Mouse (Mus musculus) gastrocnemius, adult 8-10 months (tissue): Measurements from ENCODE around the gene Opcml. TPM values are rescaled to one million over a fixed set of nuclear protein-coding genes. Genes with fewer than 3 reads are reported as not detected.

ENCODE experiments used
- DNase-seq, 2 experiments: peaks; one replicate each; pipeline ENCODE4 v3.0.0; 2022; ENCODE audit warnings: low spot score in 2 of 2
- total RNA-seq, 4 experiments: library from RNA; stranded (reverse); gene quantifications; 2 replicates each; pipeline ENCODE4 v1.2.4; 2022

The Opcml gene
- total RNA-seq, 4 experiments from 2014 or later, result 0.97 to 1.8 (median 1.2) TPM

DNA sequence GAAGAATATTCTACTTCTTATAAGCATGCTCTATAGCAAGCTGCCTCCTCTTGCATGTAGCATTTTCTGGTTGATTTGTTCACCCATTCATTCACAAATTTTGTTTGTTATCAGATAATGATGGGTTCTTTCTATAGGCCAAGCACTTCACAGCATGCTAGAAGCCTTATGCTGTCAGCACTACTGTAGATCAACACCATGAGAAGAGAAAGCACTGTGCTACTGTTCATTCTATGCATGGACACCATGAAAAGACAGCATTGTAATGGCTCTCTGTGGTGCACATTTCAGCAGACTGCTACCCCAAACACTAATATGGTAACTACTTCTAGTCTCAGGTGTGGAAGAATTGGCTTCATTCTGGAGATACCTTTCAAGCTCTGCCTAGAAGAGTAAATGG, 527.3 kb downstream of the Opcml start:
- DNase-seq, result no peak

DNA sequence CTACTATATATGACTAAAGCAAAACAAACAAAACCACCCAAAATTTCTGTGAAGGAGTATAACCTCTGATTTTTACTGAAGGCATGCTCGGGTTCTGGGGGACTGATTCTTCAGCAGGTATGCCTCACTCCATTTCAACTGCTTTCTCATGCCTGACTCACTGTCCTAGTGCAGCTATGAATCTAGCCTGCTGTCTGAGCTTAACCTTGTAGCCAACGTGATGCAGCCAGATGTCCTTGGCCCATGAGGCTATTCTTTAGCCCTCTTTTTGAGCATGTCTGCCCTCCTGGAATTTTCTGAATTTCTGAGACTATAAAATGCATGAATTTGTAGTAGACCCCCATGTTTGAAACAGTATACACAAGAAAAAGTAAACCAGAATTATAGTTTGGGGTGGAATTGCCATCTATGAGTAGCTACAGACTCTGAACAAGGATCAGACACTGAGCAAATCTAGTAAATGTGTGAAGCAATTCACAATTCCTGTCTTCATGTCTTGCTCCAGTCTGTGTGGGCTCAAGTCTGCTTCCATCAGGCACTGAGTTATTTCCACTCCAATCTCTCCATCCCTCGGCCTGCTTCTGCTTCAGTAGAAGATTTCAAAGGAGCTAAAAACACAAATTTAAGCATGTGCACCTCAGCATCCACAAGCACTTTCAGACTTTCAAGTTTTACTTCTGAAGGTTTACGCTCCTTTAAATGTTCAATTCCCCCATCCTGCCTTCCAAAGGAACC, 528.6 kb downstream of the Opcml start:
- DNase-seq, result no peak

DNA sequence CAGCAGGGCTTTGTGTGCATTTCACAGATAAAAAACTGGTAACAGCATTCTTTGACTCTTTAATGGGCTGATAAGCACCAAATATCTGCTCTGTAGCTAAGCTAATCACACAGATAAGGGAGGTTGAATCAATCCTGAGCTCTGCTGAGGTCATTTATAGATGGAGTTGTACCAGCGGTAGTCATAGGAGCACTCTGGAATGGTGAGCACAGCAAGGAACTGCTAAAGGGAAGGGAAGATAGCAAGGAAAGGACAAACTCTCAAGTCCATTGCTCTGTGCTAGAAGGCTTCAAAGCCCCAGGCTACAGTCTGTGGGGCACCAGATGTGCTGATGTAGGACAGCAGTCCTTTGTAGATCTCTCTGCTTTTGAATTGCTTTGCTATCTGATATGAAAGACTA, 529.2 kb downstream of the Opcml start:
- DNase-seq, result no peak

DNA sequence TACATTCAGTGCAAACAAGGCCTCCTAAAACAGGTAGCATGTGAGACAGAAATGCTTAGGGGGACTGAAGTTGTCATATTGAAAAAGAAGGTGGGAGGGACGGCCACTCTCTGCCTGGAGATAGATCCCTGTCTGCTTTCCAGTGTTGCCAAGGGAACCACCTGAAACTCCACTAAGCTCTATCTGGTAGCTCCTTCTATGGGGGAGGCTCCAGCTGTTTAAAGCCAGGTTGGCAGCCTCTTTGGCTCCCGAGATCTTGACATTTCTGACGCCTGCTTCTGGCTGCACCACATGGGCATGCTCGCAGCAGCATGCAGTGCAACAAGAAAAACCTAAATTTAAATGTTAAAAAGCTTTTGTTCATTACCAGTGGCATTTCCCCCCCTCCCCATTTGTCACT, 537.4 kb downstream of the Opcml start:
- no peak for DNase-seq

DNA sequence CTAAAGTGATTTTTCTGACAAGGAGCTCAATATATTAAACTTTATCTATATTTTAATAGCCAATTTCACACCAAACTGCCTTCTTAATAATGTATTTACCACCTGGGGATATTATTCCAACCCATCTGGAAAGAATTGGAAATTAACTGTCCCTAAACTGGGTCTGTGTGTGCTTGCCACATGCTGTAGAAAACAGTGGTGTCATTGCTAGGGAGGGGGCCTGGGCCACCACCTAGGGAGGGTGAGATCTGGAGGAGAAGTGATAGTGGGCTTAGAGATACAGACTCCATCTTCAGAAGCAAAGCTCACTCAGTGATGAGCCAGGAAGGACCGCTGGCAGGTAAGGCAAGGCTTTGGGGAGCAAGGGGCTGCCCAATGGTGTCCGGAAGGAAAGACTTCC, 537.9 kb downstream of the Opcml start:
- no peak for DNase-seq

DNA sequence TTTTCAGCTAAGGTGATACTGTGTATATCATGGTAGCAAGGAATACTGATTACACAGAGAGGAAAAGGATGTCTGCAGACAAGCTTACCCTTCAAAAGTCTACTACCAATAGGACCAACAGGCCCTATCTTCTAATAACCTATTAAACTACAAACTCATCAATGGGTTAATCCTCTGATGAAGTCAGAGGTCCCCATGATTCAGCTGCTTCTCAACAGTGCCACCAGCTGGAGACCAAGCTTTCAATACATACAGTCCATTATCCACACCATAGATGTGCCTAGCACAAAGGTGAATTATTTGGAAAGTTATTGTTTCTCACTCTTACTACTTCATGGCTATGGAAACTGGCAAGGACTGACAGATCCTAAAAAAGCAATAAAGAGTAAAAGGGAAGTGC, 538.9 kb downstream of the Opcml start:
- no peak for DNase-seq

DNA sequence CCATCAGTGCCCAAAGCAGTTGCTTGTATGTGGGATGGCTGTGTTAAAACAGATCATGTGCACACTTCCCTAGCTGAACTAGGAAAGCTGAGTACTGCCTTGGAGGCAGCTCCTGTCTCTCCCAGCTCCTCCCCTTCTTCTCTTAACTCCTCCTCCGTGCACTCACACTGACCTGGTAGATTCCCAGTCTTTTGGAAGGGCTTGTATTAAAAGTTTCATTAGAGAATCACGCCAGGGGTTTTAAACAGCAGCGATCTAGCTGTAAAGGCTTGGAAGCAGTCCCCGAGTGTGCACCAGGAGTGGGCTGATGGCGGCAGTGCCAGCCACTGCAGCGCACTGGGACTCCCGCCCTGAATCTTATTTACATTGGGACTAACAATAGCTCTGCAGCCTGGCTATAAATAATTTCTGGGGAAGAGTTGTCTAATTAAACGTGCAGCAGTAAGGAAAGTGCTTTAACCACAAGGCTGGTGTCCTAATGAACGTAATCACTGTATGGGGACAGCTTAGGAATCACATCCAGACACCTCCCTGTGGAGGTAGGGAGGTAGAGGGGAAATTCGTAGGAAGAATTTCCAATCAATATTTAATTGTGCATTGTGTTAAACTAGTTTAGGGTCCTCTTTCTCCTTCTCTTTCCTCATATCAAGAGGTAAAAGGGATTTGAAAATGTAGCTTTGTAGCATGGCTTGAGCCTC, 546.1 kb downstream of the Opcml start:
- DNase-seq, result no peak

DNA sequence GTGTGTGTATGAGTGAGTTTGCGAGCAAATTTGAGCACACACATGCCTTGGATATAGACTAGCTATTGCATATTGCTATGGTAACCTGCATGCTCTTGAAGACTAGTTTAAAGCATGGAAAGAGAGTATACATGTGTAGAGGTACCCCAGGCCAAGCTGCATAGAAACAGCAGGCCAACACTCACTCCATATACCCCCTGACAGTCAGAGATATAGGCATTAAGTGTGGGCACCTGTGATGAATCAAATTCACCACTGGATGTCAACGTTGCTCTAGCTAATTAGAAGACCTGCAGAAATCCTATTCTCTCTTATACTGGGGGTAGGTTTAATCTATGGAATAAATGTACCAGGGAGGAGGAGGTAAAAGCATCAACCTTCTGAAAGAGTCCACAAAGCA, 547.3 kb downstream of the Opcml start:
- DNase-seq, result no peak

DNA sequence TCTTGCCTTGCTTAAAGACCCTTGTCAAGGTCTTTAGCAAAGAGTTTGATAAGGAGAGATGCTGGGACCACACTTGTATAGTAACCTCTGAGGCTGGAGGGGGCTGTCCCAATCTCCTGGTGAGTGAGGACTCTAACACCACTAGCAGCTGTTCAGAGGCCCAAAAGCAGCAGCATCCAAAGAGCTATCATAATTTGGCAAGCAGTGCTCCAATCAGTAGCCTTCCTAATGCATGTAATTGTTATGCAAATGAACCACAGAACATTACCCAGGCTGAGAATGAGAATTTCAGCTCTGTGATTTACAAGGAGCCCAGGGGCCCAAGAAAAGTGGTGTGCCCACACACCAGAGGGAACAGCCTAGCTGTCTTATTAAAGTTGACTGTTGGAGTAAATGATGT, 564.4 kb downstream of the Opcml start:
- no peak for DNase-seq

DNA sequence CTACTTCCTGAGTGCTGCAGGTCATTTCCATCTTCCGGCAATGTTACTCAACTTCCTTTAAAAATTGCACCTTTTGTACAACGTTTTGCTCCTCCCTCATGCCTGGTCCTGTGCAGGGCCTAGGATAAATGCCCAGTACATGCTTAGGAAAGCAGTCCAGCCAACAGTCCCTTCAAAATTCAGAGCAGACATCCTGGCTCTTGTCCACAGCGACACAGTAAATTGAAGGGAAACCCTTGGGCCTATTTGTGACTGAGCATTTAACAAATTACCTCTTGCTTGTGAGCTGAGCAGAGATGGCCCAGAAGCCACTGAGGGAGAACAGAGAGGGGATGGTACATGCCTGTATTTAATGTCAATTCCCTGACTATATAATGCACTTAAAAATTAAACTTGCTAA, 567.4 kb downstream of the Opcml start:
- no peak for DNase-seq

DNA sequence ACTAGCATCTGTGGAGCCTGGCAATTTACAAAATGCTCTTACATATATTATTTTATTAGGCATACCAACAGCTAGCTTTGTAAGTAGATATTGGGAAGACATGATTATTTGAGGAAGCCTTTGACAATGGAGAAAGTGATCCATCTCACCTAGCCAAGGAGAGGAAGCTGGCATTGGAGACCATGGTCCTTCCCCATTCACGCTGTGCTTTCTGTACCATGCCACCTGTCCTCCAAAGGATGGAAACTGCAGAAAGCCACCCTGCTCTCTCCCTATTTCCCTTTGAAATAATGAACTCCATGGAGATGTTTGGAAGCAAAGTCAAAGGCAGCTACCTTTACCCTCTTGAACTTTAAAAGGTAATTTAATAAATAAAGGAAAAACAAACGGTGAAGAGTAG, 570.1 kb downstream of the Opcml start:
- DNase-seq, result no peak

DNA sequence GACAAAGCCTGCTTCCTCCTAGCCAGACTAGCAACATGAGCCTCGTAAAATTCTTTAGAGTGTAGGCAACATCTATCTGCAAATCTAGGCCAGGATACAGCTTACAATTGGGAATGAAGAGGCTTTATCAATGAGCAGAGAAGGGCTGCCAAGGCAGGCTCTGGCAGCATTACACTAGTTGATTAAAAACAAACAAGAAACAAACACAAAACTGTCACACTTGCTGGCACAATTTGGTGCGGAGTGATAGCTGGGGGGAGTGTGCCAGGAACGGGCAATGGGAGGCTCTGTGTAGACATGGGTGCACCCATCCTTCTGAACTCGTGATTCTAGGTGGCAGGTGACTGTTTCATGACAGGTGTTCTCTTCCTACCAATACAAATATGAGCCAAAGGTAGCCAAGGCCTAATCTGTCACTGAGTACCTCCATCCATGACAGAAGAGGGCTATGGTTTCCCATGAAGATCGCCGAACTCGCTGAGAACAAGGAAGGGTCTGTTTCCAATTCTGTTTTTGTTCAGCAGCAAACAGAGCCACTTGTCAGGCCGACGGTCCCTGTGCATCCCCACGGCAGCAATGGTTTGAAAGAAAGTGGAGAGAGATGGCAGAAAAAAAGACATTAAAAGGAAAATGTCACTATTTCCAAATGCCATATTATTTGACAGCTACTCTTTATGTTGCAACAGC, 574.0 kb downstream of the Opcml start:
- DNase-seq, result no peak

DNA sequence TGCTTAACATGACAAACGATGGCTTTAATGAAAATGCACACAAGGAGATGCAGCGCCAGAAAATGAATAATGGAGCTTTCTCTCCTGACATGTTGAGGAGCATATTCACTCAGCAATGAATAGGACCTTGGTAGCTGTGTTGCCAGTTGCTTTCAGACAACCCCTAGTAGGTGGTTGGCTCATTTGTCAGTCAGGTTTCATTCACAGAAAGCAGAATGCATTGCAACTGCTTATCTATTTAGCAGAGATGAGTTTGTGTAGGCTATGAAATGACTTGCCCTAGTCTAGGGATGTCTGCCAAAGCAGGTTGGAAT, 574.5 kb downstream of the Opcml start:
- no peak for DNase-seq

DNA sequence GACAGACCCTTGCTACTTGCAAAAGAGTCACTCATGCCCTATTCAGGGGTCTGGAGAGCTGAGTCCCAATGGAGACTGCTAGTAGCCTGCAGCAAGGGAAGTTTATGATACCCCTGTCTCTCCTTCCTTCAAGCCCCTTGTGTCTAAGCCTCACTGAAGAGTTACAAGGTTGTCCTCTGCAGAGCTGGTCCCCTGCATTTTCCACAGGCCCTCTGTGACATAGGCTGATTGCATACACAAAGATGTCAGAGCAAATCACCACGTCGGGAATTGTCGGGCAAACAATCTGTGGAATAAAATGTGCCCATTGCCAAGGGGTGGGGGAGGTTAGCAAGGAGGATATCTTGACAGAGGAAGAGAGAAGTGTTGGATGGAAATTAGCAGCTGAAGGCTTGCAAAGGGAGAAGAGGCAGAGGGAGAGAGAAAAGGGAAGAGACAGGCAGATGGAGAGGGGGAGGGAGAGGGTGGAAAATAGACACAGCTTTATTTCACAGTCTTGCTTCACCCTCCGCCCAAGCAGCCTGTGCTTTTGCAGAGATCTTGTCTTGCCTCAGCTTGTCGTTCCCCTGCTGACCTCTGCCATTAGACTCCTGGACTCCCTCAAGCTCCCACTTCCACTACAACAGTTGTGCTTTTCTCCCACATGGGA, 596.1 kb downstream of the Opcml start:
- no peak for DNase-seq

DNA sequence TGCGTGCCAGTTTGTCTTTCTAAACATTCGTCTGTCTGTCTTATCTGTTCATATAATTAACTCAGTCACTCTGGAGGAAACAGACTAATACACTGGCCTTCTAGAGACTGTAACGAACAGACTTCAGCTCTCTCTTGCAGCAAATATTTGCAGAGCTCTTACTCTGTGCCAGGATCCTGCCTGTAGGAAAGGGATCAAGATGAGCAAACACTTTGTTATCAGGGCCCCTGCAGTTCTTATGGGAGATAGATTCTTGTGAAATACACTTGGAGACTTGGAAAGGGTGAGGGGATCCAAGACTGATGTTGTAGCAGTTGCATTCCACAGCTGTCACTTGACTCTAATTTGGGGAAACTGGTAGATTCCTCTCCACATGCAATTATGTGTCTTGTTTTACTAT, 604.6 kb downstream of the Opcml start:
- DNase-seq, result no peak

DNA sequence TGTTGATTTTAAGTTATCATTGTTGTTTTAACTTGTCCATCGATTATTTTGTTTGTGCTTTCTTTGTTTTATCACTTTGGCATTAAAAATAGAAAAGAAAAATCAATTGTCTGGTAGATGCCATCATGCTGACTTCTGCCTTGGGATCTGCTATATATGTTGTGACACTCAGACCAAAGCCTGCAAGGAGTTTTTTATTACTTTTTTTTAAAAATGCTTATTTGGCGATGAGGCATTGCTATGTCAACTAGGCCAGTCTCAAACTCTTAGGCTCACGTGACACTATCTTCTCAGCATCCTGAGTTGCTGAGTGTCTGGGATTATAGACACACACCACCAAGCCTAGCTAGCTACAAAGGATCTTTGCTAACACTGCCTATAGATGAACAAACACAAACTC, 605.1 kb downstream of the Opcml start:
- DNase-seq, result no peak

DNA sequence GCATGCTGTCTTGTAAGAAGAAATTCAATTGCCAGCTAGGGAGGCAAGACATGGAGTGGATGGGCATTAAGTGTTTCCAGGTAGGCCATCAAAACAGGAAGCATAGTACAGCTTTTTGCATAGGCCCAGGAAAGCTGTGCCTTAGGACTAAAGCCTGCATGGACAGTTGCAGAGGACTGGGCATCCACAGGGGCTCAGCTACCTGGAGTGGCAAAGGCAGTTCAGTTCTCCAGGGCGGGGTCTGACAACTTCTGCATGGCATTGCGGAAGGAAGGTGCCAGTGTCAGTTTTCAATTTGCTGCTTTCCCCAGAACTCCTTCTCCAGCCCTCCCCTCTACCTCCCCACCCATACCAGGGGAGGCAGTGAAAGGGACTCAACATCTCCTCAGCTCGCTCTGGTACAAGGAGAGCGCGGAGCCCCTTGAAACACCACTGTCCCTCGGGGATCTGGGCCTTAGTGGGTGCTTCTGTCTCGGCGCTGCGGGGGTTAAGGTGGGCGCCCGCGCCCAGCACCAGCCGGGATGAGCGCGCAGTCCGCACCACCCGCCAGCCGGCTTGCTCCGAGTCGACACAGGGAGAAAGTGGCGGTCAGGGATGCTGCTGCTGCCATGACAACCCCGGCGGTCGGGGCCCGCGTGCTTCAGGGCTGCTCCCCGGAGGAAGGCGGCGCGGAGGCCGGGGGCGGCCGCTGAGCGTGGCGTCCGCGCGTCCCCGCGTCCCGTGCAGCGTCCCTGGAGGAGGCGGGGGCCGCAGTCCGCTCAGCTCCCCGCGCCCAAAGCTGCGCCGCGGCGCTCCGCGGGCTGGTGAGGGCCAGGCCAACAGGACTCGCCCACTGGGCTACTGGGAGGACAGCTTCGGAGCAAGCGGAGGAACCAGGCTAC, 612.4 kb downstream of the Opcml start:
- peak in 1 of 2 experiments; percentile 5 for DNase-seq

DNA sequence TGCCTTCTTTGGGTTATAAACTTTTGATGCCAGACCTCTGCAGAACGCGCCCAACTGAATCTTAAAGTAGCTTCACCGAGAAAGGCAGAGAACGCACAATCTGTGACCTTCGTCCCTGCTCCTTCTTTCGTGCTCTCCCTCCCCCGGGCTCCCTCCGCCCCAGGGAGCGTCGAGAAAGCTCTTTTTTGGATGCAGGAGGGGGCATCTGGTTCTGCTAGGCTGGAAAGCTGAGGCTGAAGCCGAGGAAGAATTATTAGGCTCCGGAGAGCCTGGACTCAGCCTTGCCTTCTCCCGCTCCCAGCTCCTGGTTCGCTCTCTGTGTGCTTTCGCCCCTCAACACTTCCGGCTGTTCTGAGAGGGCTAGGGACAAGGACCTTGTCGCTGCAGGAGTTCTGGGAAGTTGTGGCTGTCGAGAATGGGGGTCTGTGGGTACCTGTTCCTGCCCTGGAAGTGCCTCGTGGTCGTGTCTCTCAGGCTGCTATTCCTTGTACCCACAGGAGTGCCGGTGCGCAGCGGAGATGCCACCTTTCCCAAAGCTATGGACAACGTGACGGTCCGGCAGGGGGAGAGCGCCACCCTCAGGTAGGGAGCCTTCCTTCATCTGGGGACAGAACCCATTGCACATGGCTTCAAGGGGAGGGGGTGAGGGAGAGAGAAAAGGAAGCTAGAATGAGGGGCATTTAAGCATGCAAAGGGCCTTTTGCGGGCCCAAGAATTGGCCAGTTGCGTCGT, 613.4 kb downstream of the Opcml start:
- DNase-seq, result no peak

DNA sequence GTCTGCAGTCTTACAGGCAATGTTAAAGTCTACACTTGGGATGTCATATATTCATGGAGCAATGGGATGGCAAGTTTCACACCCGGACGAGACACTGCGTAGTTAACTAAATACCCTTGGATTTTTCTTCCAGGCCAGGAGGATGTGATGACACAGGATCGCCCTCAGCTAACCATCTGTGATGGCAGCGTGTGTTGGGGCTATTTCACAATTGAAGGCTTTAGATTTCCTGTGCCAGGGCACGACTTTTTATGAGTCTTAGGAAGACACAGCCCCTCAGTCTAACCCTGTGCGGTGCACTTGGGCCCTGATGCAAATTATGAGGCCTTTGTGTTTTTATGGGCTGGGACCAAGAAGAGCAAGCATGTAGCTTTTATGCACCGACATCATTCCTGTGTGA, 614.0 kb downstream of the Opcml start:
- no peak for DNase-seq

DNA sequence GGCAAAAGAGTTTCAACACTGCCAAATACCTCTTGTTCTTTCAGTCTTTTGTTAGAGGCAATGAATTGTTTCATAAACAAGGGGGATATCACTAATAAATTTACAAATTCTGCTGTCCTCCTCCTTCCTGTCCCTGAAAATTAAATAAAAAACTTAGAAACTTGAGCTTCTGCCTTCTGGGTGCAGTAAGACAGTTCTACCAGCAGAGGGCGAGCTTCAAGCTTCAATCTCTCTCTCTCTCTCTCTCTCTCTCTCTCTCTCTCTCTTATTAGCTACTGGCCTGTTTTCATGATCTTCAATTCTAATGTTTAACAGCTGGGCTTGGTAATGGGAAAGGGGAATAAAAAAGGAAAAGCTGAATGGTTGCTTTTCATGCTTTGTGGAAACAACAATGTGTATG, 615.2 kb downstream of the Opcml start:
- no peak for DNase-seq

DNA sequence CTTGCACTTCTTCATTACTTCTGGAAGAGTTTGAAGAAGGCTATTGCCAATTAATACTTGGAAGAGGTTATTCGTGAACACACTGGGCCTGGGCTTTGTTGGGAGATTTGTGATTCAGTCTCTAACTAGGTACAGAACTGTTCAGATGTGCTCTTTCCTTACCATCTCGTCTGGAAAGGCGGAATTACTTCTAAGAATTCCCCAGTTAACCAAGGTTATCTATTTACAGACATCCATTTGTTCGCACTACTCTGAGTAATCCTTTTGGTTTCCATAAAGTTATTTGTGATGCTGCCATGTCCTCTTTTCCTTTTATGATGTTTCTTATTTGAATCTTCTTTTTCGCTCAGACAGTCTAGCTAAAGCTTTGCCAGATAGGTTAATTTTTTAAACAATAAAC, 630.2 kb downstream of the Opcml start:
- DNase-seq, result no peak
